Mouse (Mus musculus): ENCODE measurements around the gene Creld1.

Gene Creld1

GRCm38 (mm10) chr6:113469432-113469831, 13.7 kb upstream of the Creld1 start:
- DNase-seq (ENCODE audit: low spot score in 2 of 2): peak; percentile 56 to 77

GRCm38 (mm10) chr6:113471297-113471936, 11.7 kb upstream of the Creld1 start, which contains the start of gene Il17rc:
Gene Il17rc (plus strand): TSS chr6:113471427.
- DNase-seq (ENCODE audit: low spot score in 2 of 2): peak in 1 of 2 experiments; percentile 60

DNA sequence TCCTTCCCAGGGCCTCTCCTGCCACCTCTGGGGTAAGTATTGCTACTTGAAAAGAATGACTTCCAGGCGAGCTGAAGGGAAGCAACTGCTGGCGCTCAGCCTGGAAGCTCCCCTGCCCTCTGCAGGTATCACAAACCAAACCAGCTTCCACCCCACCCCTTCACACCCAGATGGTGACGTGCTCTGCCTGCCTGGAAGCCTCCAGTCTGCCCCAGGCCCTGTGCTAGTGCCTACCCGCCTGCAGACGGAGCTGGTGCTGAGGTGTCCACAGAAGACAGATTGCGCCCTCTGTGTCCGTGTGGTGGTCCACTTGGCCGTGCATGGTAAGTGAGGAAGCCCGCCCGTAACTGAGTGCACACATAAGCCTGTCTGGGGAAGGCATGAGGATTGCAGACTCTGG, 11.0 kb upstream of the Creld1 start:
- peak in 1 of 2 experiments; percentile 56 for DNase-seq (ENCODE audit: low spot score in 2 of 2)

- DNase-seq (ENCODE audit: low spot score in 2 of 2): no peak
Observed at GRCm38 (mm10) chr6:113473246-113473645, 9.9 kb upstream of the Creld1 start.

GRCm38 (mm10) chr6:113473715-113474114, 9.4 kb upstream of the Creld1 start:
- no peak for DNase-seq (ENCODE audit: low spot score in 2 of 2)

DNA sequence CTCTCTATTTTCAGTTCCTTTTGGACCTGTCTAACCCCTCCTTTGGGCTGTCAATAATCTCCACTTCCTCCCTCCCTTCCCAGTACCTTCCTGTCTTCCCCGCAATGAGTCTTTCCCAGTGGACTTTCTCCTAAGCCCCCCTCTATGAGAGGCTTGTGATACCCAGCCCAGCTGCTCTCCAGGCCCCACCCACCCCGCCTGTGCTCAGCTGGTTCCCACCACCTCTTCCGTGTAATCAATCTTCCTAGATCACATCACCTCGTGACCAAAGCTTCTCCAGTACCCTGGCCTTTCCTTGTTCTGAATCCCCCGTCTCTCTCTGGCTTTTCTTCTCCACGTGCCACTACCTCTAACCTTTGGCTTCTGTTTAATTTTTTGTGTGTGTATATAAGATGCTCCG, 5.7 kb upstream of the Creld1 start:
- no peak for DNase-seq (ENCODE audit: low spot score in 2 of 2)

DNA sequence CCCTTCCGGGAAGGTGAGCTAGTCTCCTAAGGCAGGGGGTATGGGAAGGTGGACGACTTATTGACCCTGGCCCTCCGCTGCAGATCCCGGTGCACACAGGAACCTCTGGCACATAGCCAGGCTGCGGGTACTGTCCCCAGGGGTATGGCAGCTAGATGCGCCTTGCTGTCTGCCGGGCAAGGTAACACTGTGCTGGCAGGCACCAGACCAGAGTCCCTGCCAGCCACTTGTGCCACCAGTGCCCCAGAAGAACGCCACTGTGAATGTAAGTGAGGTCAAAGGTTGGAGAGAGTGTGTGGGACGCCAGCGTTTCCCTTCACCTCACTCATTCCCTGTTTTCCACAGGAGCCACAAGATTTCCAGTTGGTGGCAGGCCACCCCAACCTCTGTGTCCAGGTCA, 4.2 kb upstream of the Creld1 start:
- DNase-seq (ENCODE audit: low spot score in 2 of 2): no peak

DNA sequence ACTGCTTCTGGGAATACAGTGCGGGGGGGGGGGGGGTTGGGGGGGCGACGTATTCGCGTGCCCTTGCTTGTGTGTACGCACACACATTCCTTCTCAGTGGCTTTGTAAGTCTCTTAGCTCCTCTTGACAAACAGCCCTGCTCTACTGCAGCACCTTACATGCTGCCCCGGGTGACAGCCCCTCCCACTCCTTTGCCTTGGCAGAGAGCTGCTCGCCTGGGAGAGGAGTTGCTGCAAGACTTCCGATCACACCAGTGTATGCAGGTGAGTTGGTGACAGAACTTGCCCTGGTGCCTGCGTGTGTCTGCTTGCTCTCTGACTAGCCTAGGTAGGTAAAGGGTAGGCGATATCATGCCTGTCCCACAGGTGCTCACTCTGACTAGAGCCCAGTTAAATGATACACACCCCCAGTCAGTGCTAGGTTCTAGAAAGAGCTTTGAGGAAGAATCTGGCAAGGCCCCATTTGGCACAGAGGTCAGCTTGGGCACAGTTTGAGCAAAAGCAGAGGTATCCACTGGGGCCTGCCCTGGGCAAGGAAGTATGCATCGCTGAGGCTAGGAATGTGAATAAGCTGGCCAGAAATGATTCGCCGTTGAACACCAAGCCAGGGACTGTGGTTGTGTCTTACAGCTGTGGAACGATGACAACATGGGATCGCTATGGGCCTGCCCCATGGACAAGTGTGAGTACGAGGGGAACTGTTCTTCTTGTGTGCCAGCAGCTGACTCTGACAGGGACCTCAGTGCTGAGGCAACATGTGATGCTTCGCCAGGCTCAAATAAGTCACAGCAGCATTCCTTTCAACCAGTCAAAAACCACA, 2.3 kb upstream of the Creld1 start:
- DNase-seq (ENCODE audit: low spot score in 2 of 2): peak in 1 of 2 experiments; percentile 84

GRCm38 (mm10) chr6:113482477-113483099, 509 bp upstream of the Creld1 start:
- no peak for DNase-seq (ENCODE audit: low spot score in 2 of 2)

GRCm38 (mm10) chr6:113483729-113484128, 632 bp downstream of the Creld1 start:
- DNase-seq (ENCODE audit: low spot score in 2 of 2): no peak

DNA sequence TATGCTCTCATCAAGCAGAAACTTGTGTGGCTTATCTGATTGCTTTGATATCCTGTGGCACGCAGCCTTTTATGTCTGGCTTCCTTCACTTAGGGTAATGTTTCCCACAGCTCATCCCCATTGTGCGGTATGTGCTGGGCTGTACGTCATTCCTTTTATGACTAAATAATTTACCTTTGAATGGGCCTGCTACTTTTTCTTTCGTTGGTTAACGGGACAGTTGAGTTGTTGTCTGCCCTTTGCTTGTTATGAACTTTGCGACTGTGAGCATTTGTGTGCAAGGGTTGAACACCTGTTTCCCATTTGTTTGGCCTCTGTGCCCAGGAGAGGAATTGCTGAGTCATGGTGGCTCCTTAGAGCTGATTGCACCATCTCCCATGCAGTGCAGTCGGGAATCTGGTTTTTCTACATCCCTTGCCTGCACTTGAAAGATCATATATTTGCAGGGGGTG, 4.1 kb downstream of the Creld1 start:
- peak in 1 of 2 experiments; percentile 68 for DNase-seq (ENCODE audit: low spot score in 2 of 2)

- no peak for DNase-seq (ENCODE audit: low spot score in 2 of 2)
Observed at GRCm38 (mm10) chr6:113489410-113489809, 6.3 kb downstream of the Creld1 start.

GRCm38 (mm10) chr6:113492101-113492864, 9.2 kb downstream of the Creld1 start:
- DNase-seq (ENCODE audit: low spot score in 2 of 2): no peak

GRCm38 (mm10) chr6:113494258-113494788, 11.2 kb downstream of the Creld1 start:
- peak; percentile 82 to 83 for DNase-seq (ENCODE audit: low spot score in 2 of 2)

DNA sequence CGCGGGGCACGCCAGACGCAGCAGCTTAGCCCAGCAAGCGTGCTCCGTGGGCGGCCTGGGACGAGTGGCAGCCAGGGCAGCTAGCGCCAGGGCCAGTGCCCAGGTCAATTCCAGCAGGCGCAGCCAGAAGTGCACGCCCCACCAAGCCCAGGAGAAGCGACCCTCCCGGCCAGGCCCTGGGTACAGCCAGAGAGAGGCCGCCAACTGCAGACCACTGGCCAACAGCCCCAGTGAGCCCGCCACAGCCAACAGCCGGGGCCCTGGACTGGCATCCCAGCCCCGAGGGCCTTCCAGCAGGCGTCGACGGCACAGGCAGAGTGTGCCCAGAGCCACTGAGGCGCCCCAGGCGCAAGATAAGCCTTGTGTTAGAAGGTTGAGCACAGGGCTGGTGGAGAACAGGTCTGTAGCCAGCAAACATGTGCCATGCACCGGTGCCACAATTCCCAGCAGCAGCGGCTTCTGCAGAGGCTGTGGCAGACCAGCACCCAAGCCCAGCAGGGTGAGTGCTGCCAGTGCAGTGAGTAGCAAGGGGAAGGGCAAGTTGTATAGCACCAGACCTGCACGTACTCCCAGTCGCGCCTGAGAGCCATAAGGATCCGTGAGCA, 12.1 kb downstream of the Creld1 start:
- no peak for DNase-seq (ENCODE audit: low spot score in 2 of 2)

GRCm38 (mm10) chr6:113499346-113499745, 16.2 kb downstream of the Creld1 start:
- no peak for DNase-seq (ENCODE audit: low spot score in 2 of 2)

- DNase-seq (ENCODE audit: low spot score in 2 of 2): no peak
Observed at GRCm38 (mm10) chr6:113501388-113502084, 18.4 kb downstream of the Creld1 start, which contains the start of gene Prrt3. Gene Prrt3 (minus strand): TSS chr6:113501931.

DNA sequence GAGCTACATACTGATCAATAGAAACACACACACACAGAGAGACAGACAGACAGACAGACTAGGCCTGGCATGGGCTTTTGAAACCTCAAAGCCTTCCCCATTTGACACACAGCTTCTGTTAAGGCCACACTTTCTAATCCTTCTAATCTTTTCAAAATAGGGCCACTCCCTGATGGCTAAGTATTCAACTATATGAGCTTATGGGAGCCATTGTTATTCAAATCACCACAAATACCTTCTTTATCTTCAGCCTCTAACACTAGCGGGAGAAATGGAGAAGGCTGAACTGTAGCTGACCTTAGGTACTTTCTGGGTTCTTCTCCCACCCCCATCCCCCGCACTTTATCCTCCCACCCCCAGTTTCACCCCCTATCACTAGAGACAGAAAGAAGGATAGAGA, 19.7 kb downstream of the Creld1 start:
- no peak for DNase-seq (ENCODE audit: low spot score in 2 of 2)

DNA sequence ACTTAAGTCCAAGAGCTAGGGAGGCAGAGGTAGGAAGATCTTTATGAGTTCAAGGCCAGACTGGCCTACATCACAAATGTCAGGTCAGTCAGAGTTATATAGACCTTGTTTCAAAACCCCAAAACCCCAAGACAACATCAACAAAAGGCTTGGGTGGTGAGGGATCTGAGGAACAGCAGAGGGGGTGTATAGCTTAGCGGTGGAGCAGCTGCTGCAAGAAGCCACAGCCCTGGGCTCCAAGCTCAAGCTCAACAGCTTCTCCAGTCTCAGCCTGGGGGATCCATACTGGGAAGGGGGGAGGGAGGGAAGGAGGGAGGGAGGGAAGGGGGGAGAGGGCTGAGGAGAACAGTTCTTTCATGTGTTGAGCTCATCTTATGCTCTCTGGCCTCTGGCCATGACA, 22.6 kb downstream of the Creld1 start:
- DNase-seq (ENCODE audit: low spot score in 2 of 2): no peak

- DNase-seq (ENCODE audit: low spot score in 2 of 2): no peak
Observed at GRCm38 (mm10) chr6:113507130-113507529, 24.0 kb downstream of the Creld1 start.
